Mouse (Mus musculus) embryonic facial prominence, embryonic 10.5 days (tissue): ENCODE measurements around the gene Homer3. TPM values are rescaled to one million over a fixed set of nuclear protein-coding genes. Genes with fewer than 3 reads are reported as not detected.

Experiments used
- DNase-seq: peaks from one replicate; pipeline ENCODE4 v3.0.0-alpha.2; 2017; ENCODE audit warnings: low spot score
- H3K27ac ChIP-seq: fragments of 300-500 bp; sonication (generic); replicated peaks from 2 replicates; pipeline ENCODE4 v1.5.1; 2016; ENCODE audit warnings: mild to moderate bottlenecking
- H3K27me3 ChIP-seq: fragments of 300-500 bp; sonication (generic); replicated peaks from 2 replicates; pipeline ENCODE4 v1.6.1; 2016; ENCODE audit warnings: low read depth, mild to moderate bottlenecking; ENCODE audit not compliant: poor library complexity, severe bottlenecking
- H3K36me3 ChIP-seq: fragments of 300-500 bp; sonication (generic); replicated peaks from 2 replicates; pipeline ENCODE4 v1.6.1; 2016; ENCODE audit warnings: mild to moderate bottlenecking, moderate library complexity
- H3K4me1 ChIP-seq: fragments of 300-500 bp; sonication (generic); 2 replicates; pipeline ENCODE4 v1.6.1; 2016
- H3K4me3 ChIP-seq: fragments of 300-500 bp; sonication (generic); 2 replicates; pipeline ENCODE4 v1.5.1; 2016; ENCODE audit warnings: mild to moderate bottlenecking, moderate library complexity
- H3K9me3 ChIP-seq: fragments of 300-500 bp; sonication (generic); 2 replicates; pipeline ENCODE4 v1.6.1; 2016; ENCODE audit warnings: mild to moderate bottlenecking
- WGBS: fragments of 180-500 bp; shearing (Covaris S2); methylation state at CpG from one replicate; pipeline ENCODE4 v1.1.7; 2016; 5-methylcytosine and 5-hydroxymethylcytosine counted together
- polyA plus RNA-seq: library from polyadenylated mRNA; unstranded; fragments of >200 nt; fragmentation: Nextera tagmentation; extraction: Ambion mirVana; gene quantifications from 2 replicates; pipeline ENCODE4 v1.2.1, GENCODE M21; 2016

Gene Homer3
- 121 and 130 TPM in 2 replicates for polyA plus RNA-seq

- no peaks in the 10 kb centered on the region for H3K27me3 ChIP-seq
- H3K4me3 ChIP-seq, result peak within 1 kb of the TSS; percentile 93
- H3K27ac ChIP-seq, result peak within 1 kb of the TSS; percentile 95
- DNase-seq, result peak; percentile 97
- H3K4me1 ChIP-seq, result peaks cover 62% of the 10 kb centered on the region
- under 1% methylated on average over 36 of the region's 36 CpGs for WGBS
- peaks cover 35% of the 10 kb centered on the region for H3K36me3 ChIP-seq
- peaks cover 6% of the 10 kb centered on the region; the same call in 1 of the 2 replicates for H3K9me3 ChIP-seq
Measured at GRCm38 (mm10) chr8:70282603-70283135, at the start of gene Homer3. Gene Homer3, plus strand, starts transcription at chr8:70282827.

DNA sequence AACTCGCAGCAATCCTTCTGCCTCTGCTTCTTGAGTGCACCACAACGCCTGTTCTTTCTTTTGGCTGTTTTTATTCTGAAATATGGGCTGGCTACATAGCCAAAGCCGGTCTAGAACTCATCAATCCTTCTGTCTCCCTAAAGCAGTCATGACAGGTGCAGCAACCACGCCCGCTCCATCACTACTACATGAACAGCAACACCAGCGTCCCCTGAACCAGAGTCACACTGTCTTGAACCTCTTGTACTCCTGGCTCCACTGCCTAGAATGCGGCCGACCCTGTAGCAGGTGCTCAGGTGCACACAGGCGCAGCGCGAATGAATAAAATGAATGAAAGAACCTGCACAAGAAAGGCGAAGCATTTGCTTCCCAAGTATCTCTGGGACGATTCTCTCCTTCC, 49.0 kb upstream of the Homer3 start:
- no peak for DNase-seq
- H3K36me3 ChIP-seq, result peaks cover 53% of the 10 kb centered on the region
- no peaks in the 10 kb centered on the region for H3K27me3 ChIP-seq
- no peaks in the 10 kb centered on the region for H3K9me3 ChIP-seq
- H3K4me1 ChIP-seq, result peaks cover 21% of the 10 kb centered on the region
- peak overlapping the region; percentile 92 for H3K4me3 ChIP-seq
- 7% methylated on average over 13 of the region's 13 CpGs for WGBS
- peak overlapping the region; percentile 93 for H3K27ac ChIP-seq

DNA sequence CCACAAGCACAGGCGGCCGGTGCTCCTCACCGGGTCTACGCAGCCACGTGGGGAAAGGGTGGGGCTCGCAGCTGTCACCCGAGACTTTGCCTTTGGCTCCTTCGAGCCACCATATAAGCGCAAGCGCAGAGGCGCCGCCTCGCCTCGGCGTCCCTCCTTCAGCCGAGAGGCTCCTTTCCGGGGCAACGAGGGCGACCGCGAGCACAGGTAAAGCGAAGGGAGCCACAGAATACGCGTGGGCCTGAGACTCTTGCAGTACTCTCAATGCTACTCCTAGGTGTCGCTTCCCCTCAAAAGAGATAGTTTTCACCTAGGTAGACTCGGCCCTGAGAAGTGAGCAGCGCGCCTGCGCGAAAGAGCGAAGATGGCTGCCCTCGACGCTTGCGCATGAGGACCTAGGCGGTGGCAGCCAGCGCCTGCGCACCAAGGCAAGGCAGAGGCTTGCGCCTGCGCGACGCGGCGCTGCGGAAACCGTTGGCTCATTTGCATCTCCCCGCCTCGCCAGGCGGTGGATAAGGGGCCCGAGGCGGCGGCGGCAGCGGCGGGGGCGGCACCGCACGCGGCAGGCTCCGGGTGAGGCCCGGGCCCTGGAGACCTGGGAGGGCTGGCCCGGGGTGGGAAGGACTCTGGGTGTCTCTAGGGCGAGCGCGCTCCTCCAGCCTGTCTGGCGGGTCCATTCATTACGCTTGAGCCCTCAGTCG, 48.4 kb upstream of the Homer3 start, which contains the start of the genes Sugp2 and Armc6:
Sugp2 (plus strand) TSS at position 147 of the 701 bp plus-strand sequence.
Armc6 (minus strand) TSS at position 387 of the 701 bp plus-strand sequence.
- no peaks in the 10 kb centered on the region for H3K27me3 ChIP-seq
- H3K9me3 ChIP-seq, result no peaks in the 10 kb centered on the region
- peak within 1 kb of the TSS; percentile 92 for H3K4me3 ChIP-seq
- peaks cover 21% of the 10 kb centered on the region for H3K4me1 ChIP-seq
- DNase-seq, result peak; percentile 97
- H3K27ac ChIP-seq, result peak within 1 kb of the TSS; percentile 93
- WGBS, result under 1% methylated on average over 67 of the region's 67 CpGs
- peaks cover 53% of the 10 kb centered on the region for H3K36me3 ChIP-seq

DNA sequence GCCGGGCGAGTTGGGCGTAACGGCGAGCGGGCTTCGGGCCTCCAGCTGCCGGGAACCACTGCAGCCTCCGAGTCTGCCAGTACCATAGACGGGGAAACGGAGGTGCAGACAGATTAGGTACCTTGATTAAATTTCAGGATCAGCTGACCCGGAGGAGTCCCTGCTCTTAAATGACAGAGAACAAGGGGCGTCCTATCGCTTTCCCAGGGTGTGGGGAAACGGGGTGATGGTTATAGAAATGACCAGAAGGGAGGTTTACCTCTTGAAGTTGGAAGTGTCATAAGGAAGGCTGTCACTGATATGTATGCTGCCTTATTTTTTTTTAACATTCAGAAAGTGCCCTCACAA, 47.9 kb upstream of the Homer3 start:
- DNase-seq, result no peak
- peak overlapping the region; percentile 93 for H3K27ac ChIP-seq
- H3K27me3 ChIP-seq, result no peaks in the 10 kb centered on the region

GRCm38 (mm10) chr8:70237842-70238241, 44.8 kb upstream of the Homer3 start:
- 88% methylated on average over 2 of the region's 2 CpGs for WGBS
- peaks cover 68% of the 10 kb centered on the region for H3K36me3 ChIP-seq

More for the DNA sequence above, 47.9 kb upstream of the Homer3 start:
- Histone ChIP-seq H3K4me3 (peak overlapping the region; percentile 92), H3K36me3 (peaks cover 53% of the 10 kb centered on the region), H3K4me1 (peaks cover 21% of the 10 kb centered on the region), H3K9me3 (no peaks in the 10 kb centered on the region)
- under 1% methylated on average over 15 of the region's 15 CpGs for WGBS

GRCm38 (mm10) chr8:70240642-70241041, 42.0 kb upstream of the Homer3 start:
- Histone ChIP-seq H3K4me3 (no peak overlapping the region), H3K27ac (no peak overlapping the region), H3K4me1 (peaks cover 6% of the 10 kb centered on the region), H3K27me3 (no peaks in the 10 kb centered on the region), H3K9me3 (no peaks in the 10 kb centered on the region), H3K36me3 (peaks cover 95% of the 10 kb centered on the region)
- 81% methylated on average over 5 of the region's 5 CpGs for WGBS
- no peak for DNase-seq

More at GRCm38 (mm10) chr8:70237842-70238241, 44.8 kb upstream of the Homer3 start:
- Histone ChIP-seq H3K27me3 (no peaks in the 10 kb centered on the region), H3K4me3 (no peak overlapping the region), H3K9me3 (no peaks in the 10 kb centered on the region), H3K4me1 (peaks cover 21% of the 10 kb centered on the region), H3K27ac (no peak overlapping the region)
- DNase-seq, result no peak

DNA sequence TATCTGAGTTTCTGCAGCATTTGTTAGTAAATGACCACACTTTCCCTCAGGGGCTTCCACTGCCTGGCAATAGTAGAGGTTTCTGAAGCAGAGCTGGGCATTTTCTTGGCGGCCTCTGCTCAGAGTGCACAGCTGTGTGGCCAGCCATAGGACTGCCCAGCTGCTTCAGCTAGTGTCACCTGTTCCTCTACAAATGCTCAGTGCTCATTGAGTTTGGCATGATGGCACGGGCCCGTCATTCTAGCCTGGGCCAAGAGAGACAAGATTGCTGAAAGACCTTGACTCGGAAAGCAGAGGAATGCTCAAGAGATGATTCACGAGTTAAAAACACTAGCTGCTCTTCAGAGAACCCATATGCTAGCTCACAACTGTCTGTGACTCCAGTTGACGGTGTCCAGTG, 36.0 kb upstream of the Homer3 start:
- WGBS, result 93% methylated on average over 6 of the region's 6 CpGs
- H3K36me3 ChIP-seq, result peaks cover 99% of the 10 kb centered on the region

GRCm38 (mm10) chr8:70247841-70248240, 34.8 kb upstream of the Homer3 start:
- no peak overlapping the region for H3K4me3 ChIP-seq
- H3K27ac ChIP-seq, result no peak overlapping the region
- 98% methylated on average over 3 of the region's 3 CpGs for WGBS
- no peaks in the 10 kb centered on the region for H3K4me1 ChIP-seq
- no peaks in the 10 kb centered on the region for H3K27me3 ChIP-seq
- H3K9me3 ChIP-seq, result no peaks in the 10 kb centered on the region
- DNase-seq, result no peak
- H3K36me3 ChIP-seq, result peaks cover 99% of the 10 kb centered on the region

More for the DNA sequence above, 36.0 kb upstream of the Homer3 start:
- no peak overlapping the region for H3K27ac ChIP-seq
- no peaks in the 10 kb centered on the region for H3K4me1 ChIP-seq
- no peaks in the 10 kb centered on the region for H3K27me3 ChIP-seq
- no peak for DNase-seq
- H3K9me3 ChIP-seq, result no peaks in the 10 kb centered on the region
- H3K4me3 ChIP-seq, result no peak overlapping the region

DNA sequence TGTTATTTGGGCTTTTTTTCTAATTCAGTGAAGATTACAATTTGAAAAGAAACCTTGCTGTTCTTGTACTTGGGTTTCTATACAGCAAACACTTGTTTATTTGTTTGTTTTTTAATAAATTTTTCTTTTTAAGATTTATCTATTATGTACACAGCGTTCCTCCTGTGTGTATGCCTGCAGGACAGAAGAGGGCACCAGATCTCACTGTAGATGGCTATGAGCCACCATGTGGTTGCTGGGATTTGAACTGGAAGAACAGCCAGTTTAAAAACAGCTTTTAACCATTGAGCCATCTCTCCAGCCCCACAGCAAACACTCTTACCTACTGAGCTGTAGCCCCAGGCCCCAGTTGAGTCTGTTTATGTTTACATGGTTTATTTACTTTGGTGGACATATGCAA, 28.0 kb upstream of the Homer3 start:
- H3K4me1 ChIP-seq, result no peaks in the 10 kb centered on the region
- no peaks in the 10 kb centered on the region for H3K9me3 ChIP-seq
- DNase-seq, result no peak
- no peaks in the 10 kb centered on the region for H3K27me3 ChIP-seq
- no peak overlapping the region for H3K4me3 ChIP-seq
- H3K36me3 ChIP-seq, result peaks cover 100% of the 10 kb centered on the region
- 88% methylated on average over 1 of the region's 1 CpGs for WGBS
- H3K27ac ChIP-seq, result no peak overlapping the region

DNA sequence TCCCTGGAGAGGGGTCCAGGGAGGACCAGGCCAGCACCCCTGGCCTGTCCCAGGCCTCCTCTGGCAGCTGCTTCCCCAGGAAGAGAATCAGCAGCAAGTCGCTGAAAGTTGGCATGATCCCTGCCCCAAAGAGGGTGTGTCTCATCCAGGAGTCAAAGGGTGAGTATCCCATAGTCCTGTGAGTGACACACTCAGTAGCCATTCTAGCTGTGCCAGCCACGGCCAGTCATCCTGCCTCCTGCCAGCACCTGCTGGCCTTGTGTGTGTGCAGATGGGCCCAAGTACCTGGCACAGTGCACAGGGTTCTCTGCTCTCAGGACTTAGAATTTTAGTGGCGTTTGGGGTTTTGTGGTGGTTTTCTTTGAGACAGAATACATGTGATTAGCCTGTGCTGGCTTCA, 25.2 kb upstream of the Homer3 start:
- no peak overlapping the region for H3K4me3 ChIP-seq
- no peaks in the 10 kb centered on the region for H3K9me3 ChIP-seq
- H3K27me3 ChIP-seq, result no peaks in the 10 kb centered on the region
- H3K4me1 ChIP-seq, result no peaks in the 10 kb centered on the region
- DNase-seq, result no peak
- H3K27ac ChIP-seq, result no peak overlapping the region
- H3K36me3 ChIP-seq, result peaks cover 100% of the 10 kb centered on the region
- WGBS, result 85% methylated on average over 3 of the region's 3 CpGs

- WGBS, result 97% methylated on average over 5 of the region's 5 CpGs
- no peak overlapping the region for H3K4me3 ChIP-seq
- H3K27ac ChIP-seq, result no peak overlapping the region
- H3K9me3 ChIP-seq, result no peaks in the 10 kb centered on the region
- H3K27me3 ChIP-seq, result no peaks in the 10 kb centered on the region
- peaks cover 100% of the 10 kb centered on the region for H3K36me3 ChIP-seq
- H3K4me1 ChIP-seq, result no peaks in the 10 kb centered on the region
- DNase-seq, result no peak
Measured at GRCm38 (mm10) chr8:70258600-70258999, 24.0 kb upstream of the Homer3 start.

DNA sequence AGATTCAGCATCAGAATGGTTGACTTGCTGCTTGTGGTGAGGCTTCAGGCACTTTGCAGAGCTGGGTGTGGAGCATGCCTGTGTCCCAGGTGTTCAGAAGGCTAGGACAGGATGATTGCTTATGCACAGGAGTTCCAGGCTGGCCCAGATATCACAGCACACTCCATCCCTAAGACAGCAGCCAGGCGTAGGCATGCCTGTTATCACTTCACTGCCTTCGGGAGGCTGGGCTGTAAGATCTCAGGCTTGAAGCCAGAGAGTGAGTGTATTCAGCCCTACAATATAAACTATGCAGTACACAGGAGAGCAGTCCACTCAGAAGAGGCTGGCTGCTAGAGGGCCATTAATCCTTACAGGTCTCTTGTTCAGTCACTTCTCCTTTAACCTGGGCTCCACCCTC, 23.6 kb upstream of the Homer3 start:
- no peak overlapping the region for H3K4me3 ChIP-seq
- no peak overlapping the region for H3K27ac ChIP-seq
- WGBS, result 93% methylated on average over 2 of the region's 2 CpGs
- H3K36me3 ChIP-seq, result peaks cover 100% of the 10 kb centered on the region
- H3K27me3 ChIP-seq, result no peaks in the 10 kb centered on the region
- DNase-seq, result no peak
- no peaks in the 10 kb centered on the region for H3K4me1 ChIP-seq
- no peaks in the 10 kb centered on the region for H3K9me3 ChIP-seq

GRCm38 (mm10) chr8:70267674-70268073, 15.0 kb upstream of the Homer3 start:
- Histone ChIP-seq H3K9me3 (no peaks in the 10 kb centered on the region), H3K27me3 (no peaks in the 10 kb centered on the region), H3K36me3 (peaks cover 43% of the 10 kb centered on the region), H3K27ac (no peak overlapping the region), H3K4me3 (no peak overlapping the region), H3K4me1 (peaks cover 18% of the 10 kb centered on the region)
- 87% methylated on average over 3 of the region's 3 CpGs for WGBS
- no peak for DNase-seq
